Mouse (Mus musculus): Measurements from ENCODE around the gene Samd5. TPM values are rescaled to one million over a fixed set of nuclear protein-coding genes. Genes with fewer than 3 reads are reported as not detected.

The Samd5 gene
- 6.3 TPM for polyA plus RNA-seq (2014; fragmentation: Illumina TruSeq; extraction: RNeasy Lipid Tissue Mini Kit (QIAGEN cat#74804); ENCODE audit: low read depth, low replicate concordance)

DNA sequence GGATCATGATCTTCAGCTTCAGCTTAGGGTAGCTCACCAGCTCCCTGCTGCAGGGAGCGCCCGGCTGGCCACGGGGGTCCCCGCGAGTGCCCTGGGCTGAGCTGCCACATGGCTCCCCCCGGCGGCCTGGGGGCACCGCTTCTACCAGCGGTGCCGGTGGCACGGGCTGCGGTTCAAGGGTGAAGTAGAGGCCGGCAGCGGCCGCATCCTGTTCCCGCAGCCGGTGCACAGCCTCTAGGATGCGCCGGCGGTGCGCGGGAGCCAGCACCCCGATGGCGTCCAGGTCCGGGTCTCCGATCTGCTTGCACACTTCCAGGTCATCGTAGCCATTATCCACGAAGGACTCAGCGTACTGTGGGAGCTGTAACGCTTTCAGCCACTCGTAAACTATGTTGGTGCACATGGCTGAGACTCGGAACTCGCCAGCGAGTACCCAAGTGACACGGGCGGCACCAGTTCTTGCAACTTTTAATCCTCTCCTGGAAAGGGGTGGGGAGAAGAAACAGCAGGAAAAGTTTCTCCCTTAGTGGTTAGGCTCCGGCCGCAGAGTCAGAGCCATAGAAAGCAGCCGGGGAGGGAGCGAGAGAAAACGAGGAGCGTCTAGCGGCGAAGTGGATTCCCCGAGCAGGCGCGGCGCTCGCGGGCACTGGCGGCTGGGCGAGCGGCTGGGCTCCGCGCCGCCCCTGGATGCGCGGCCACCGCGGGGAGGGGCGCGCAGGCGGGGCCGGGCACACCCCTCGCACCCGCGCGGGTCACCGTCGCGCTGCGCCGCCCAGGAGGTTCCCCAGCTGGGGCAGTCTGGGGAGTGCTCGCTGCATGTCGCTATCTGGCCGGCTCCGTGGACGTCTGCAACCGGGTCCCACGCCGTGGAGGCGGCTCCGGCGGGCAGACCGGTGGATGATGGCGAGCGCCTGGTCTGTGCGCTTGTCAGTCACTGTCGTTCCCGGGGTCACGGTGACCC, at the start of gene Samd5:
Gene Samd5 (minus strand): TSS at position 648 of the 961 bp plus-strand sequence.

Other genes starting within 250 kb of the Samd5 start
- 28.6 TPM for gene Stxbp5, start 225.9 kb upstream of the Samd5 start, polyA plus RNA-seq (2014; fragmentation: Illumina TruSeq; extraction: RNeasy Lipid Tissue Mini Kit (QIAGEN cat#74804); ENCODE audit: low read depth, low replicate concordance)

Measured in sigmoid colon, adult 10 weeks (tissue).